Mouse (Mus musculus): ENCODE results near the gene Prkd2. TPM values are rescaled to one million over a fixed set of nuclear protein-coding genes. Genes with fewer than 3 reads are reported as not detected.

Prkd2 gene
- polyA plus RNA-seq (2012; fragmentation: generic; extraction: Trizol): 5.5 TPM
- long read RNA-seq, experiment 1, partial matches to known transcripts: 1 of 5 reads
- long read RNA-seq, experiment 1, other reads (novel, unspliced or antisense): 0 of 5 reads
- long read RNA-seq, experiment 2, transcript Prkd2-202 (19 exons, 3,251 nt): major isoform, 8 of 11 reads
- long read RNA-seq, experiment 2, partial matches to known transcripts: 1 of 11 reads
- long read RNA-seq, experiment 2, other reads (novel, unspliced or antisense): 0 of 11 reads

DNA sequence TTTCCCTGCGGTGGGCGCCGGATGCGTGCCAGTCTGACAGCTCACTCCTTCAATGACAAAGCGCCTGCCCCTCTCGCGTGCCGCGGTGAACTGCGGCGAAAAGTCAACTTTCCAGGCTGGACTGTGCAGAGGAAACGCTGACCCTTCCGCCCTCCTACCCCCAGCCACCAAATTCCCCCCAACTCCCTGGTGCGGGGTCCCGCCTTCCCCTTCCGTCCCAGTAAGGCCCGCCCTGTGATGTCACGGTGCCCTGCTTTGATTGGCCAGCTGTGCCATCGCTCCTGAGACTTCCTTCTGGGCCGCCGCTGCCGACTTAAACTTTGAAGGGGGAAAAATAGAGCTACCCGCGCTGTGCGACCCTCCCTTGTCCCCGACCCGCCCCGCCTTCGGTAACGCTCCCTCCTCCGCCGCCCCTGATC, at the start of gene Prkd2:
Gene Prkd2, plus strand, starts transcription at position 258 of the 419 bp plus-strand sequence.
- H3K27me3 ChIP-seq (ENCODE audit: control insufficient read depth, insufficient read depth, insufficient read length): no peaks in the 10 kb centered on the region
- TF ChIP-seq MYOD1 (IDR thresholded peaks at IDR 0.05; ENCODE audit: control insufficient read depth, insufficient read length, low read depth) (no peak), CTCF (IDR thresholded peaks at IDR 0.05; ENCODE audit: control insufficient read depth, insufficient read depth, insufficient read length) (no peak), MYOG (IDR thresholded peaks at IDR 0.05; ENCODE audit: control insufficient read depth, extremely low read depth, insufficient read length) (no peak), MAX (IDR thresholded peaks at IDR 0.05) (no peak)
- peak within 1 kb of the TSS; percentile 43 for H3K4me3 ChIP-seq (ENCODE audit: insufficient read depth, poor library complexity, severe bottlenecking)
- peak within 1 kb of the TSS; percentile 91 for H3ac ChIP-seq (ENCODE audit: control insufficient read depth, insufficient read length, low read depth)
- H3K79me3 ChIP-seq (ENCODE audit: low read depth): no peaks in the 10 kb centered on the region
- H3K36me3 ChIP-seq (ENCODE audit: control insufficient read depth, insufficient read depth): no peaks in the 10 kb centered on the region
- H3K79me2 ChIP-seq (ENCODE audit: control insufficient read depth, insufficient read depth): no peaks in the 10 kb centered on the region

- Histone ChIP-seq H3K79me2 (ENCODE audit: control insufficient read depth, insufficient read depth) (no peaks in the 10 kb centered on the region), H3K36me3 (ENCODE audit: control insufficient read depth, insufficient read depth) (peaks cover 18% of the 10 kb centered on the region), H3K79me3 (ENCODE audit: low read depth) (no peaks in the 10 kb centered on the region), H3K27me3 (ENCODE audit: control insufficient read depth, insufficient read depth, insufficient read length) (no peaks in the 10 kb centered on the region), H3ac (ENCODE audit: control insufficient read depth, insufficient read length, low read depth) (no peak overlapping the region), H3K4me3 (ENCODE audit: insufficient read depth, poor library complexity, severe bottlenecking) (no peak overlapping the region)
- TF ChIP-seq USF1 (IDR thresholded peaks at IDR 0.05; ENCODE audit: low read depth) (no peak), FOSL1 (IDR thresholded peaks at IDR 0.05; ENCODE audit: insufficient read depth, low read length, poor library complexity, severe bottlenecking) (no peak), CEBPB (IDR thresholded peaks at IDR 0.05; ENCODE audit: low read depth) (no peak), MYOG (IDR thresholded peaks at IDR 0.05; ENCODE audit: control insufficient read depth, extremely low read depth, insufficient read length) (no peak), MAX (IDR thresholded peaks at IDR 0.05) (no peak), CTCF (IDR thresholded peaks at IDR 0.05; ENCODE audit: control insufficient read depth, insufficient read depth, insufficient read length) (no peak), MYOD1 (IDR thresholded peaks at IDR 0.05; ENCODE audit: control insufficient read depth, insufficient read length, low read depth) (no peak)
Measured at GRCm38 (mm10) chr7:16793010-16793725, 49.5 kb upstream of the Prkd2 start.

- H3K27me3 ChIP-seq (ENCODE audit: control insufficient read depth, insufficient read depth, insufficient read length): no peaks in the 10 kb centered on the region
- H3K79me3 ChIP-seq (ENCODE audit: low read depth): no peaks in the 10 kb centered on the region
- peaks cover 21% of the 10 kb centered on the region for H3K36me3 ChIP-seq (ENCODE audit: control insufficient read depth, insufficient read depth)
- H3K4me3 ChIP-seq (ENCODE audit: insufficient read depth, poor library complexity, severe bottlenecking): no peak overlapping the region
- TF ChIP-seq CEBPB (IDR thresholded peaks at IDR 0.05; ENCODE audit: low read depth): no peak
- TF ChIP-seq USF1 (IDR thresholded peaks at IDR 0.05; ENCODE audit: low read depth): no peak
- TF ChIP-seq FOSL1 (IDR thresholded peaks at IDR 0.05; ENCODE audit: insufficient read depth, low read length, poor library complexity, severe bottlenecking): no peak
- TF ChIP-seq MYOD1 (IDR thresholded peaks at IDR 0.05; ENCODE audit: control insufficient read depth, insufficient read length, low read depth): no peak
- no peak for TF ChIP-seq MYOG (IDR thresholded peaks at IDR 0.05; ENCODE audit: control insufficient read depth, extremely low read depth, insufficient read length)
- TF ChIP-seq MAX (IDR thresholded peaks at IDR 0.05): no peak
- no peak for TF ChIP-seq CTCF (IDR thresholded peaks at IDR 0.05; ENCODE audit: control insufficient read depth, insufficient read depth, insufficient read length)
- no peaks in the 10 kb centered on the region for H3K79me2 ChIP-seq (ENCODE audit: control insufficient read depth, insufficient read depth)
- H3ac ChIP-seq (ENCODE audit: control insufficient read depth, insufficient read length, low read depth): no peak overlapping the region
Measured at GRCm38 (mm10) chr7:16794886-16795285, 47.8 kb upstream of the Prkd2 start.

DNA sequence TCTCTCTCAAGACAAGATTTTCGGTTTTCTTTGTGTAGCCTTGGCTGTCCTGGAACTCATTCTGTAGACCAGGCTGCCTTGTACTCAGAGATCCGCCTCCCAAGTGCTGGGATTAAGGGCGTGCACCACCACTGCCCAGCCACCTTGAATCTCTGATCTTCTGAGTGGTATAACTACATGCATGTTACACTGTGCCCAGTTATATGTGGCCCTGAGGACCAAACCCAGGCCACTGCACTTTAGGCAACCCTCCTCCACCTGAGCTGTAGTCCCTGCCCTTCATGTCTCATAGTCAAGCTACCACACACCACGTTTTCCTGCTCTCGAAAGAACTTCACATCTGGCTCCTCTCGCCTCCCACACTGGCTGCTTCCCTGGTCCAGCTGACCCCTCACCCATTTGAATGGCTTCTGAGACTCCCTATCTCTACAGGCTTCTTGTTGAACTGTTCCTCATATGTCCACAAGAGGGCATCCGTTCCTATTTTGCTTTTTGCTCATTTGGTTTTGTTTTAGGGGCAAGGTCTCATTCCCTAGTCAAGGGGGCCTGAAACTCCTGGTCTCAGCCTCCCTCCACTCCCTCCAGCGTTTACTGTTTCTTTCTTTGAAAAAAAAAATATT, 38.2 kb upstream of the Prkd2 start:
- H3K27me3 ChIP-seq (ENCODE audit: control insufficient read depth, insufficient read depth, insufficient read length): no peaks in the 10 kb centered on the region
- peaks cover 7% of the 10 kb centered on the region for H3K36me3 ChIP-seq (ENCODE audit: control insufficient read depth, insufficient read depth)
- TF ChIP-seq MAX (IDR thresholded peaks at IDR 0.05) (no peak), FOSL1 (IDR thresholded peaks at IDR 0.05; ENCODE audit: insufficient read depth, low read length, poor library complexity, severe bottlenecking) (no peak), USF1 (IDR thresholded peaks at IDR 0.05; ENCODE audit: low read depth) (no peak), MYOD1 (IDR thresholded peaks at IDR 0.05; ENCODE audit: control insufficient read depth, insufficient read length, low read depth) (no peak), MYOG (IDR thresholded peaks at IDR 0.05; ENCODE audit: control insufficient read depth, extremely low read depth, insufficient read length) (no peak), CEBPB (IDR thresholded peaks at IDR 0.05; ENCODE audit: low read depth) (no peak), CTCF (IDR thresholded peaks at IDR 0.05; ENCODE audit: control insufficient read depth, insufficient read depth, insufficient read length) (no peak)
- no peaks in the 10 kb centered on the region for H3K79me2 ChIP-seq (ENCODE audit: control insufficient read depth, insufficient read depth)
- H3K79me3 ChIP-seq (ENCODE audit: low read depth): no peaks in the 10 kb centered on the region
- H3K4me3 ChIP-seq (ENCODE audit: insufficient read depth, poor library complexity, severe bottlenecking): no peak overlapping the region
- no peak overlapping the region for H3ac ChIP-seq (ENCODE audit: control insufficient read depth, insufficient read length, low read depth)

GRCm38 (mm10) chr7:16807936-16808335, 34.8 kb upstream of the Prkd2 start:
- Histone ChIP-seq H3K4me3 (ENCODE audit: insufficient read depth, poor library complexity, severe bottlenecking) (no peak overlapping the region), H3K79me2 (ENCODE audit: control insufficient read depth, insufficient read depth) (no peaks in the 10 kb centered on the region), H3ac (ENCODE audit: control insufficient read depth, insufficient read length, low read depth) (no peak overlapping the region), H3K79me3 (ENCODE audit: low read depth) (no peaks in the 10 kb centered on the region), H3K27me3 (ENCODE audit: control insufficient read depth, insufficient read depth, insufficient read length) (no peaks in the 10 kb centered on the region), H3K36me3 (ENCODE audit: control insufficient read depth, insufficient read depth) (peaks cover 7% of the 10 kb centered on the region)
- no peak for TF ChIP-seq MYOD1 (IDR thresholded peaks at IDR 0.05; ENCODE audit: control insufficient read depth, insufficient read length, low read depth)
- no peak for TF ChIP-seq MYOG (IDR thresholded peaks at IDR 0.05; ENCODE audit: control insufficient read depth, extremely low read depth, insufficient read length)
- TF ChIP-seq CTCF (IDR thresholded peaks at IDR 0.05; ENCODE audit: control insufficient read depth, insufficient read depth, insufficient read length): no peak
- no peak for TF ChIP-seq MAX (IDR thresholded peaks at IDR 0.05)
- no peak for TF ChIP-seq USF1 (IDR thresholded peaks at IDR 0.05; ENCODE audit: low read depth)
- no peak for TF ChIP-seq CEBPB (IDR thresholded peaks at IDR 0.05; ENCODE audit: low read depth)
- TF ChIP-seq FOSL1 (IDR thresholded peaks at IDR 0.05; ENCODE audit: insufficient read depth, low read length, poor library complexity, severe bottlenecking): no peak

All from C2C12 (cell line).